Mouse (Mus musculus): Measurements from ENCODE around the gene Dmpk. TPM values are rescaled to one million over a fixed set of nuclear protein-coding genes. Genes with fewer than 3 reads are reported as not detected.
A peak's percentile ranks its signal among the peaks of the same experiment; 100 is the strongest.

Gene Dmpk
- polyA plus RNA-seq (2012; rRNA removed) = 52.7 and 53.0 TPM in 2 replicates

GRCm38 (mm10) chr7:19083701-19084100 is at the start of gene Dmpk:
Gene Dmpk (plus strand): TSS chr7:19083849.
- TF ChIP-seq CTCF (conservative IDR thresholded peaks at IDR 0.05; ENCODE audit: insufficient read depth, insufficient read length, low read depth, low read length) (no peak), POLR2A (IDR thresholded peaks at IDR 0.05; ENCODE audit: low read depth, low read length) (no peak)
- DNase-seq = no peak
- WGBS = 35% methylated on average over 10 of the region's 10 CpGs

GRCm38 (mm10) chr7:19044616-19045015 is 39.0 kb upstream of the Dmpk start:
- Histone ChIP-seq H3K27me3 (replicated peaks; ENCODE audit: control insufficient read depth, insufficient read depth, low read length) (no peaks in the 10 kb centered on the region), H3K27ac (ENCODE audit: insufficient read depth, low read depth, low read length) (no peak overlapping the region), H3K4me1 (ENCODE audit: control insufficient read depth, insufficient read depth, low read length) (no peaks in the 10 kb centered on the region), H3K4me3 (ENCODE audit: insufficient read depth, low read depth, low read length) (no peak overlapping the region), H3K36me3 (ENCODE audit: control insufficient read depth, insufficient read depth, low read length) (peaks cover 3% of the 10 kb centered on the region; the same call in 1 of the 2 replicates)
- 96% methylated on average over 6 of the region's 6 CpGs for WGBS
- TF ChIP-seq CTCF (conservative IDR thresholded peaks at IDR 0.05; ENCODE audit: insufficient read depth, insufficient read length, low read depth, low read length) (no peak), POLR2A (IDR thresholded peaks at IDR 0.05; ENCODE audit: low read depth, low read length) (no peak)
- no peak for DNase-seq

More at GRCm38 (mm10) chr7:19083701-19084100, at the start of gene Dmpk:
- Histone ChIP-seq H3K4me1 (ENCODE audit: control insufficient read depth, insufficient read depth, low read length) (peaks cover 4% of the 10 kb centered on the region; the same call in 1 of the 2 replicates), H3K4me3 (ENCODE audit: insufficient read depth, low read depth, low read length) (peak within 1 kb of the TSS; percentile 49), H3K36me3 (ENCODE audit: control insufficient read depth, insufficient read depth, low read length) (no peaks in the 10 kb centered on the region), H3K27ac (ENCODE audit: insufficient read depth, low read depth, low read length) (peak within 1 kb of the TSS; percentile 42), H3K27me3 (replicated peaks; ENCODE audit: control insufficient read depth, insufficient read depth, low read length) (no peaks in the 10 kb centered on the region)

- WGBS = 87% methylated on average over 11 of the region's 11 CpGs
- Histone ChIP-seq H3K4me3 (ENCODE audit: insufficient read depth, low read depth, low read length) (no peak overlapping the region), H3K36me3 (ENCODE audit: control insufficient read depth, insufficient read depth, low read length) (peaks cover 2% of the 10 kb centered on the region; the same call in 1 of the 2 replicates), H3K27ac (ENCODE audit: insufficient read depth, low read depth, low read length) (no peak overlapping the region), H3K4me1 (ENCODE audit: control insufficient read depth, insufficient read depth, low read length) (no peaks in the 10 kb centered on the region), H3K27me3 (replicated peaks; ENCODE audit: control insufficient read depth, insufficient read depth, low read length) (no peaks in the 10 kb centered on the region)
- peak; percentile 26 for DNase-seq
- TF ChIP-seq CTCF (conservative IDR thresholded peaks at IDR 0.05; ENCODE audit: insufficient read depth, insufficient read length, low read depth, low read length) (no peak), POLR2A (IDR thresholded peaks at IDR 0.05; ENCODE audit: low read depth, low read length) (no peak)
Observed at GRCm38 (mm10) chr7:19046286-19047069, 37.2 kb upstream of the Dmpk start.

DNA sequence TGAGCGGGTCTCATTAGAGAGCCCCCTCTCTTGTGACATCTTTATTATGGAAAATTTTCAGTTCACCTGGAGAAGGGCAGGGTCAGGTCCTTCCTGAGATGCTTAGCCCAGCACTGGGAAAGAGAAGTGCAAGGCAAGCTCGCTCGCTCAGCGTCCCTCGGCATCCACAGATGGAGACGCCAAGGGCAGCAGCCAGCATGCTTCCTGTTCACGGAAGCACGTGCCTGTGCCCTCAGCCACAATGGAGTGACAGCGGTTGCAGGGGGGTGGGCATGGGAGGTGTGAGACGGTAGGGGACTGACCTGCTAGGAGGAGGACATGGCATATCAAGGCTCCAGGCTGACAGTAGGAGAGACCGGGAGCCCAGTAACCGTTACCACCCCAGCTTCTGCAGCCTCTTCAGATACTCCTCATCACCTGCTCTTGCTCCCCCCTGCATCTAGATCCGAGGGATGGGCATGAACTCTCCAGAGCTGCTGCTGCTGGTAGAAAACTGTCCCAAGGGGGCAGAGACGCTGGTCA is 35.6 kb upstream of the Dmpk start:
- no peak for TF ChIP-seq POLR2A (IDR thresholded peaks at IDR 0.05; ENCODE audit: low read depth, low read length)
- TF ChIP-seq CTCF (conservative IDR thresholded peaks at IDR 0.05; ENCODE audit: insufficient read depth, insufficient read length, low read depth, low read length) = no peak
- 85% methylated on average over 14 of the region's 14 CpGs for WGBS
- Histone ChIP-seq H3K4me1 (ENCODE audit: control insufficient read depth, insufficient read depth, low read length) (no peaks in the 10 kb centered on the region), H3K4me3 (ENCODE audit: insufficient read depth, low read depth, low read length) (no peak overlapping the region), H3K27me3 (replicated peaks; ENCODE audit: control insufficient read depth, insufficient read depth, low read length) (no peaks in the 10 kb centered on the region), H3K36me3 (ENCODE audit: control insufficient read depth, insufficient read depth, low read length) (peaks cover 2% of the 10 kb centered on the region; the same call in 1 of the 2 replicates), H3K27ac (ENCODE audit: insufficient read depth, low read depth, low read length) (no peak overlapping the region)
- no peak for DNase-seq

- no peak for DNase-seq
- TF ChIP-seq POLR2A (IDR thresholded peaks at IDR 0.05; ENCODE audit: low read depth, low read length) (no peak), CTCF (conservative IDR thresholded peaks at IDR 0.05; ENCODE audit: insufficient read depth, insufficient read length, low read depth, low read length) (no peak)
- Histone ChIP-seq H3K4me3 (ENCODE audit: insufficient read depth, low read depth, low read length) (no peak overlapping the region), H3K27me3 (replicated peaks; ENCODE audit: control insufficient read depth, insufficient read depth, low read length) (no peaks in the 10 kb centered on the region), H3K4me1 (ENCODE audit: control insufficient read depth, insufficient read depth, low read length) (no peaks in the 10 kb centered on the region), H3K36me3 (ENCODE audit: control insufficient read depth, insufficient read depth, low read length) (peaks cover 2% of the 10 kb centered on the region; the same call in 1 of the 2 replicates), H3K27ac (ENCODE audit: insufficient read depth, low read depth, low read length) (no peak overlapping the region)
- 85% methylated on average over 5 of the region's 5 CpGs for WGBS
Observed at GRCm38 (mm10) chr7:19049252-19049651, 34.4 kb upstream of the Dmpk start.

GRCm38 (mm10) chr7:19050172-19050571 is 33.5 kb upstream of the Dmpk start:
- Histone ChIP-seq H3K27me3 (replicated peaks; ENCODE audit: control insufficient read depth, insufficient read depth, low read length) (no peaks in the 10 kb centered on the region), H3K36me3 (ENCODE audit: control insufficient read depth, insufficient read depth, low read length) (peaks cover 2% of the 10 kb centered on the region; the same call in 1 of the 2 replicates), H3K27ac (ENCODE audit: insufficient read depth, low read depth, low read length) (no peak overlapping the region), H3K4me3 (ENCODE audit: insufficient read depth, low read depth, low read length) (no peak overlapping the region), H3K4me1 (ENCODE audit: control insufficient read depth, insufficient read depth, low read length) (no peaks in the 10 kb centered on the region)
- 78% methylated on average over 8 of the region's 8 CpGs for WGBS
- TF ChIP-seq POLR2A (IDR thresholded peaks at IDR 0.05; ENCODE audit: low read depth, low read length) (no peak), CTCF (conservative IDR thresholded peaks at IDR 0.05; ENCODE audit: insufficient read depth, insufficient read length, low read depth, low read length) (no peak)
- no peak for DNase-seq

GRCm38 (mm10) chr7:19051161-19051560 is 32.5 kb upstream of the Dmpk start:
- no peak for DNase-seq
- 58% methylated on average over 4 of the region's 4 CpGs for WGBS
- H3K27me3 ChIP-seq (replicated peaks; ENCODE audit: control insufficient read depth, insufficient read depth, low read length) = no peaks in the 10 kb centered on the region
- no peaks in the 10 kb centered on the region for H3K4me1 ChIP-seq (ENCODE audit: control insufficient read depth, insufficient read depth, low read length)
- no peak overlapping the region for H3K4me3 ChIP-seq (ENCODE audit: insufficient read depth, low read depth, low read length)
- H3K36me3 ChIP-seq (ENCODE audit: control insufficient read depth, insufficient read depth, low read length) = peaks cover 2% of the 10 kb centered on the region; the same call in 1 of the 2 replicates
- H3K27ac ChIP-seq (ENCODE audit: insufficient read depth, low read depth, low read length) = no peak overlapping the region
- TF ChIP-seq CTCF (conservative IDR thresholded peaks at IDR 0.05; ENCODE audit: insufficient read depth, insufficient read length, low read depth, low read length) (no peak), POLR2A (IDR thresholded peaks at IDR 0.05; ENCODE audit: low read depth, low read length) (no peak)

Measured in kidney, adult 2 months (tissue).